Mouse (Mus musculus): Measurements from ENCODE around the gene Zc3h10.
A peak's percentile ranks its signal among the peaks of the same experiment; 100 is the strongest.

GRCm38 (mm10) chr10:128524111-128524731 lies 23.4 kb downstream of the Zc3h10 start:
- TF ChIP-seq CTCF (IDR thresholded peaks at IDR 0.05; ENCODE audit: borderline replicate concordance, insufficient read depth, low read length) (no peak), POLR2A (IDR thresholded peaks at IDR 0.05; ENCODE audit: low read depth, low read length) (peak; percentile 41)

All from embryonic fibroblast, embryonic 13.5 days (primary cell).